Mouse (Mus musculus) gastrocnemius, postnatal 10 days (tissue): ENCODE data around the gene Slc9a3r1. TPM values are rescaled to one million over a fixed set of nuclear protein-coding genes. Genes with fewer than 3 reads are reported as not detected.

ENCODE experiments used
- DNase-seq: peaks from one replicate; pipeline ENCODE4 v3.0.0; 2021; ENCODE audit warnings: mixed read lengths
- total RNA-seq, 2 experiments: library from RNA; stranded (reverse); gene quantifications; 2 replicates each; pipeline ENCODE4 v1.2.3; 2021

Slc9a3r1 gene
- total RNA-seq, 2 experiments from 2014 or later = 6.5 to 8.3 TPM

- DNase-seq = no peak
Measured at GRCm38 (mm10) chr11:115189304-115189703, 26.2 kb downstream of the Slc9a3r1 start.

DNA sequence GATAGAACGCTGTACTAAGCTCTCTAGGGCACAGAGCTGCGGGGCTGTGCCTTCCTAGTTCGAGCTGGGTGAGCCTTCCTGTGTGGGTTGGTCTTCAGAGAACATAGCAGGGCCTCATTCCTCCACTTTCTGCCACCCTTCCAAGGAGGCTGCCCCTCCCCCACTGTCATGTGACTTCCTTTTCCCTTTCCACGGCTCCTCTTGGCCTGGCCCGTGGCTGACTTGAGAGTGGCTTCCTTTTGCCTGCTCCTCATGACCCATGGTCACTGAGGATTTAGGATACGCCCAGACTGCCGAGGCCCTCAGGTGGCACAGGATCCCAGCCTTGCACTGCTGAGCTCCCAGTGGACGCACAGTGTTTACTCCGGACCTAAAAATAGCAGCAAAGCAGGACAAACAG is 29.0 kb downstream of the Slc9a3r1 start:
- peak; percentile 57 for DNase-seq

DNA sequence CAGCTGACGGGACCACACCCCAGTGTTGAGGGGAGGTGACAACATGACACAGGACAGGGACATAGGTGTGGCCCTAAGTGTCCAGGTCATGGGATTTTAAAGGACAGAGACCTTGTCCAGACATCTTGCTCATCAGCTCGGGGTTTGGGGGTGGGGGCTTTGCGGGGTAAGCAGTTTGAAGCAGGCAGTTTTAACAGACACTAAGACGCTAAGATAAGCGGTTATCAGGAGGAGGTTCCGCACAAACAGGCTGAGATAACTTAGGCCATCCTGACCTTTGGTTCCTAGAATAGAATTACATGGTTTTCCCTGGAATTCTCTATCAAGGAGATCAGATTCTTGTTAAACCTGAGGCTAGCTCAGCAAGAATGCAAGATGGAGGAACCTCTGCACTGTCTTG is 31.6 kb downstream of the Slc9a3r1 start:
- DNase-seq = no peak

- no peak for DNase-seq
Measured at GRCm38 (mm10) chr11:115195933-115196332, 32.8 kb downstream of the Slc9a3r1 start.

DNA sequence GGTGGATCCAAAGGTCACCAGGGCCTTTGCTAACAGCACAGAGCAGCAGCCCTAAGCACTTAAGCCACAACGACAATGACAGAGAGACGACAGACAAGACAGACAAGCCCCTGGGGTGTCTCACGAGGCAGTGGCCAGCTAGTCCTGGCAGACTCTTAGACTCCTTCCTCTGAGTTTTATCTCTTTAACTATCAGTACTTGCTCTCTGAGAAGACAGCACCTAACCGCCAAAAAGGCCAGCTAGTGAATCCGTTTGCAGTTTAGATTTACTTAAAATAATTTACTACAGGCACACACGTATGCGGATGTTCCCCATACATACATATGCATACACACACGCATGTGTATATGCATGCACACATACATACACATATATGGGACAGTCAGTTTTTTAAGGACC is 34.4 kb downstream of the Slc9a3r1 start:
- no peak for DNase-seq

DNA sequence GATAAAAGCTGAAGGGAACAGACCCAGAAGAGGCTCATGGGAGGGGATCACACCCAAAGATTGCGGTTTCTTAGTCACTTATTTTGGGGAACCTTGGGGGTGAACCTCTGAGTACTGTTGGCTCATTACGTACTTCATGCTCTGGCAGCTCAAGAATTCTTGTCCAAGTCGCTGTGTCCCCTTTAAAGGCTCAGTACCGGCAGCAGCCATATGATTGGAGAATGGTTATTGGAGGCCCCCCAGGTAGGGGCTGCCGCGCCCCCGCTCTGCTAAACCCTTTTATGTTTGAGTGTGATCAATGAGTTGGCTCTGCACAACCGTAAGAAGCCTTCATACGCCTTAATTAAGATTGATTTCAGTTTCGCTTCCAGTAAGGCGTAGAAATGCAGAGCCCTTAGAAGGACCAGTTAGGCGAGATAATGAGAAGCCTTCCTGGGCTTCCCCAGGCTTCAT is 35.8 kb downstream of the Slc9a3r1 start:
- DNase-seq = no peak

GRCm38 (mm10) chr11:115200520-115200919 is 37.4 kb downstream of the Slc9a3r1 start:
- DNase-seq = no peak

- peak; percentile 86 for DNase-seq
Measured at GRCm38 (mm10) chr11:115202316-115202715, 39.2 kb downstream of the Slc9a3r1 start.

GRCm38 (mm10) chr11:115202756-115203155 is 39.6 kb downstream of the Slc9a3r1 start:
- DNase-seq = no peak

DNA sequence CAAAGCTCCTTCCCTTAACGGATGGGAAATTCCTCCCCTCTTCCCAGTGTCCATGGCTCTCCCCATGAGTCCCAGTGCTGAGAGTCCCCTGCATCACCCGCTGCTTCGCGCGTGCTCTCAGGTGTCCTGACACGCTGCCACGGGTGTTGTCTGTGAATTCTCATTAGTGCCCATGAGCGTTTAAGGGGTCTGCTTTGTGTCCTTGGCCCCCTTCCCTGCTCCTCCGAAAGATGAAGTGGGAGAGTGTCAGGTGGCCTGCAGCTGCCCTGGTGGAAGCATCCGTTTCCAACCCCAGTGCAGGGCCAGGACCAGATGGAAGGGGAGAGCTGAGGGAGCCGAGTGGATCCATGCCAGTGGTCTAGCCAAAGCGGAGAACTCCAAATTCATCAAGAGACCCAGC is 45.0 kb downstream of the Slc9a3r1 start:
- no peak for DNase-seq

GRCm38 (mm10) chr11:115208776-115209732 is 45.9 kb downstream of the Slc9a3r1 start:
- no peak for DNase-seq

DNA sequence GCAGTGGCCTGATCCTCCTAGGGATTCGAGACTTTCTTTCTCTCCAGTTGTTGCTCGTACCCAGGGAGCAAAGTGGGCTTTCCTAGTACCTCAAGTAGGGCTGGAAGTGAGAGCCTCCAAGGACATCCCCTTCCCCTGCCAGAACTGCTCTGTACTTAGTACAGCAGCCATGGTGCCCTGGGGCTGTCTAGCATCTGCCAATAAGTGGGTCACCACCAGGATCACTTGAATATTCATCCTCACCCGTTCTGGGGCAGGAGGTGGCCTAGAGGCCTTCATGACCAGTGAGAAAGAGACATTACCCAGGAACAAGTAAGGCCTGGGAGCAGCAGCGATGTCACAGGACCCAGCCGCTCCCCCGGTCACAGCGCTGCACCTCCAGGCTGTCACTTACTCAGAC is 46.8 kb downstream of the Slc9a3r1 start:
- no peak for DNase-seq

DNA sequence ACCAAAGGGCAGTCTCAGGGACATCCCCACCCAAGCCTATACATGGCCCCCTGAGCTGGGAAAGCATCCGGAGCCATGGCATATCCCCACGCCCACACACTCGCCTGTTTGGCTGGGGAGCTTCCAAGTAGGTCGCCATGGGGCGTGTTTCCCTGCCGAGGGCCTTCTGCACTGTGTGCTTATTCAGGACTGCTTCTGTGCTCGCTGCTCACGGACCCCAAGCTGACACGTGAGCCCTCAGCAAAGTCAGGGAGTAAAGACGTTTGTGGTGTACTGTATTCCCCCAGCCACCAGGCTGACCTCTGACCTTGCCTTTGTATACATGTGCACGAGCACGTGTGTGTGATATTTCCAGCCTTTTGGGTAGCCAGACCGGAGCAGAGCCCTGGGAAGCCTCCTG is 49.0 kb downstream of the Slc9a3r1 start:
- DNase-seq = no peak

DNA sequence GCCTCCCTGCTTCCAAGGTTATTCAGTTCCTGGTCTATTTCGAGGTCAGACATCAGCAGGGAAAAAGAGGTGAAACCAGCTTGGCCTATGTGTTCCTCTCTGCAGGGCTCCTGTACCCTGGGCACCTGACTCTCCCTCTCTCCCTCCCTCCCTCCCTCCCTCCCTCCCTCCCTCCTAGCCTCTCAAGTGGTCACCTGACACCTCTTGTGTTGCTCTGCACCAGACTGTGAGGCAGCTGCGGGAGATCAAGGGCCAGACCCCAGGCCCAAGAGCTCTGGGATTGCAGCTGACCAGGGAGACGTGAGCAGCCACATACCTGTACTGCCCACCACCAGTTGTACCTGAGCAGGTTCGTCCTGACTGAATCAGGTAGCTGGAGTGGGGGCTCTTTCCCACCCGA is 52.0 kb downstream of the Slc9a3r1 start:
- no peak for DNase-seq

- no peak for DNase-seq
Measured at GRCm38 (mm10) chr11:115217439-115218410, 54.6 kb downstream of the Slc9a3r1 start.

DNA sequence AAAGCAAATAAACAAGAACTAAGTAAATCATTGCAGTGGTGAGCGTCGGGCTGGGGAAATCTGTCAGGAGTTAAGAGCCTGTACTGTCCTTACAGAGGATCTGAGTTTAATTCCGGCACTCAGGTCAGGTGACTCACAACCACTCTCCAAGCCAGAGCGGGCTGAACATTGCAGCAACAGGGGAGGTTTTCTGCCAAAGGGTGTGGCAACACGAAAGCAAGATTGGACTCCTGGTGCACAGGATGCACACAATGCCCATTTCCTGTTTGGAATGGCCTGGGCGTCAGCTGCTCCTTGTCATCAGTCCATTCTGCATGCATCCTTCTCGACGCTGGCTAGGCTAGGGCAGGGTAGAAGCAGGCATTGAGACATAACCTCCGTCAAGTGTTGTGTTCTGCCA is 56.1 kb downstream of the Slc9a3r1 start:
- DNase-seq = no peak

DNA sequence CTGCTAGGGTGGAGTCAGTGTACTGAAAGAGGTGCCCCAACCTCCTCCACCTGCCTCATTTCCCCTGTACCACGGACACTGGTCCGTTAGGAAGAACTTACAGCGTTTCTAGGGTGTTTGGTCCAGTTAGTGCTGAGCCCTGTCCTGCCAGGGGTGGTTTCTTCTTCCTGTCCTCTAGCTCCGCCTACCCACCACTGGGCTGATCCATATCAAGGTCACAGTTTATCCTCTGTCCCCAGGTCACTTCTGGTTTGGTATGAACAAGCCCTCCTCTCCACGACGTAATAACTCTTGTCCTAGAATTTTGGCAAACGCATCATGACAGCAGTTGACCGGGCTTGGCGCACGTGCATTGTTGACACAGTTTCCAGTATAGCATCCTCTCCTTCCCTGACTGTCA is 56.5 kb downstream of the Slc9a3r1 start:
- DNase-seq = no peak

- peak; percentile 46 for DNase-seq
Measured at GRCm38 (mm10) chr11:115222077-115222476, 58.9 kb downstream of the Slc9a3r1 start.

- DNase-seq = no peak
Measured at GRCm38 (mm10) chr11:115222570-115222969, 59.4 kb downstream of the Slc9a3r1 start.

GRCm38 (mm10) chr11:115223451-115223850 is 60.3 kb downstream of the Slc9a3r1 start:
- no peak for DNase-seq

GRCm38 (mm10) chr11:115223877-115224276 is 60.7 kb downstream of the Slc9a3r1 start:
- DNase-seq = no peak

- DNase-seq = peak; percentile 75
Measured at GRCm38 (mm10) chr11:115224889-115225288, 61.7 kb downstream of the Slc9a3r1 start.

DNA sequence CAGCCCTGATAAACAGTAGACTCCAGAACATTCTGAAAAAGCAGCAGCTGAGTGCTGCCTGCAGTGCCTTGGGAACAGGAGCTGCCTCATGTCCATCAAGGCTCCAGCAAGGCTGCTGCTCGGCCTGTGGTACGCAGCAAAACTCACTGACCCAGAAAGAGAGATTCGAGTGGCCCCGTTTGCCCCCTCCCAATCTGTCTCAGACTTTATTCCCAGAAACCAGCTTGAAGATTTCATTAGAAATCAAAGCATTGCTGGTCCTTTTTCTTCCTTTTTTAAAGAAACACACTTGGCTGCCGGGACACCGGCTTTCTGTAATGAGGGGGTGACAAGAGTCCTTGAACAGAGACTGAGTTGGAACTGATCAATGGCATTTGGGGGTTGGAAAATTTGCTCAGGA is 62.2 kb downstream of the Slc9a3r1 start:
- no peak for DNase-seq
